Comparison of ENCODE assay signal across 8 mouse cellular contexts in the genomic region with DNA sequence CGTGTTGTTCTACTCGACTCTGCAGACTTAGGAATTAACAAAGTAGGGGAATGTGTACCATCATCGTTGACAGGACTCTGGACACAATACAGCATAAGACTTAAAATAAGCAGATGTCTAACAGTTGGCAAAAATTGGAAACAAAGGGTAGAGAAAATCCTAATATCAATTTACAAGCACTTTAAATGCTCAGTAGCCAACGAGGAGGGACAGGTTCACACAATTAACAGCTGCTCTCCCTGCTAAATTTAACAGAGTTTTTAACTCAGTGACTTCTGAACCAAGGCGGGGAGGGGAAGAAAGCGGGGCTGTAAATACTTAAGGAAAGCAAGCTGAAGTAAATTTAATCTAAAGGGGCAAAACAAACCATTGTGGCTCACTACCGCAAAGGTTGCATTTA. TPM values are rescaled to one million over a fixed set of nuclear protein-coding genes. Genes with fewer than 3 reads are reported as not detected.
DNase-seq lines count a peak whose midpoint lies in the region; ATAC-seq and TF ChIP-seq lines count a peak whose summit lies in the region.

No protein-coding gene starts in this region.

- no peaks in the 10 kb centered on the region for H3K9me3 ChIP-seq in lung, embryonic 14.5 days (ENCODE audit: low read depth, low read length)
- no peaks in the 10 kb centered on the region for H3K9me3 ChIP-seq in forebrain, embryonic 11.5 days (ENCODE audit: control insufficient read depth, low read length)
- no peaks in the 10 kb centered on the region for H3K9me3 ChIP-seq in limb, embryonic 12.5 days

- H3K27ac ChIP-seq in lung, embryonic 14.5 days (ENCODE audit: low read depth): no peak overlapping the region
- H3K27ac ChIP-seq in forebrain, embryonic 11.5 days (ENCODE audit: low read depth, low read length): no peak overlapping the region
- H3K27ac ChIP-seq in limb, embryonic 12.5 days: peak overlapping the region; percentile 94; the same call in 1 of the 2 replicates
- H3K27ac ChIP-seq in small intestine, adult 2 months (ENCODE audit: insufficient read depth, low read depth, low read length): peak overlapping the region; percentile 12; the same call in 1 of the 2 replicates

- H3K4me2 ChIP-seq in lung, embryonic 14.5 days: peak overlapping the region; percentile 86
- H3K4me2 ChIP-seq in forebrain, embryonic 11.5 days (ENCODE audit: low read depth, low read length, severe bottlenecking): peak overlapping the region; percentile 92
- H3K4me2 ChIP-seq in limb, embryonic 12.5 days: peak overlapping the region; percentile 84

- no peaks in the 10 kb centered on the region for H3K4me1 ChIP-seq in lung, embryonic 14.5 days (ENCODE audit: insufficient read depth)
- H3K4me1 ChIP-seq in forebrain, embryonic 11.5 days (replicated peaks; ENCODE audit: control insufficient read depth, insufficient read depth, low read length): peaks cover 2% of the 10 kb centered on the region; the same call in 1 of the 2 replicates
- peaks cover 32% of the 10 kb centered on the region for H3K4me1 ChIP-seq in limb, embryonic 12.5 days (replicated peaks)
- H3K4me1 ChIP-seq in small intestine, adult 2 months (ENCODE audit: control insufficient read depth, insufficient read depth, insufficient read length, low read length): peaks cover 10% of the 10 kb centered on the region

- H3K27me3 ChIP-seq in lung, embryonic 14.5 days (ENCODE audit: insufficient read depth, low read length): no peaks in the 10 kb centered on the region
- no peaks in the 10 kb centered on the region for H3K27me3 ChIP-seq in forebrain, embryonic 11.5 days (ENCODE audit: control insufficient read depth, insufficient read depth, low read length)
- peaks cover 5% of the 10 kb centered on the region; the same call in 1 of the 2 replicates for H3K27me3 ChIP-seq in limb, embryonic 12.5 days
- no peaks in the 10 kb centered on the region for H3K27me3 ChIP-seq in small intestine, adult 2 months (ENCODE audit: control insufficient read depth, insufficient read depth, low read length)

- H3K4me3 ChIP-seq in lung, embryonic 14.5 days (ENCODE audit: low read depth, low read length): peak overlapping the region; percentile 81
- H3K4me3 ChIP-seq in forebrain, embryonic 11.5 days (ENCODE audit: low read depth, low read length): peak overlapping the region; percentile 81
- H3K4me3 ChIP-seq in limb, embryonic 12.5 days (replicated peaks): peak overlapping the region; percentile 81
- no peak overlapping the region for H3K4me3 ChIP-seq in small intestine, adult 2 months (ENCODE audit: low read depth, low read length)

- DNase-seq in lung, embryonic 14.5 days: no peak
- DNase-seq in lung, postnatal 4 days: no peak
- DNase-seq in forebrain, embryonic 11.5 days (ENCODE audit: low spot score): no peak
- DNase-seq in layer of hippocampus, adult 18-20 months (ENCODE audit: low spot score in 2 of 2): no peak
- DNase-seq in T-cell, adult 2 months (ENCODE audit: low spot score): no peak
- no peak for DNase-seq in cerebellum, adult 18-20 months

- no peak for ATAC-seq in lung, embryonic 14.5 days (ENCODE audit: insufficient read depth)
- ATAC-seq in forebrain, embryonic 11.5 days (replicated peaks; ENCODE audit: low FRiP score): no peak
- no peak for ATAC-seq in limb, embryonic 12.5 days (ENCODE audit: insufficient number of reproducible peaks, insufficient read depth, low FRiP score, low TSS enrichment, low read depth)

- no peak for TF ChIP-seq CTCF in lung, embryonic 14.5 days (IDR thresholded peaks at IDR 0.05; ENCODE audit: low read depth)
- no peak for TF ChIP-seq CTCF in small intestine, adult 2 months (IDR thresholded peaks at IDR 0.05; ENCODE audit: extremely low read depth, insufficient read length, insufficient replicate concordance, low read depth, low read length)

- TF ChIP-seq POLR2A in small intestine, adult 2 months (IDR thresholded peaks at IDR 0.05; ENCODE audit: low read depth, low read length): no peak

- 0 out of 2 replicates have a peak overlapping the region, but pooled peaks have one; percentile 82 for H3K9ac ChIP-seq in lung, embryonic 14.5 days
- H3K9ac ChIP-seq in forebrain, embryonic 11.5 days (ENCODE audit: low read length): peak overlapping the region; percentile 88
- peak overlapping the region; percentile 89; the same call in 1 of the 2 replicates for H3K9ac ChIP-seq in limb, embryonic 12.5 days (replicated peaks)

- 49% methylated on average over 7 of the region's 7 CpGs for WGBS in lung, embryonic 14.5 days
- 55% methylated on average over 7 of the region's 7 CpGs for WGBS in forebrain, embryonic 11.5 days
- whole genome bisulfite sequencing in limb, embryonic 12.5 days: 28% methylated on average over 7 of the region's 7 CpGs
- WGBS in small intestine, adult 2 months: 67% methylated on average over 7 of the region's 7 CpGs

- H3K36me3 ChIP-seq in lung, embryonic 14.5 days (ENCODE audit: insufficient read depth): no peaks in the 10 kb centered on the region
- no peaks in the 10 kb centered on the region for H3K36me3 ChIP-seq in forebrain, embryonic 11.5 days (ENCODE audit: control insufficient read depth, insufficient read depth, low read length)
- no peaks in the 10 kb centered on the region for H3K36me3 ChIP-seq in limb, embryonic 12.5 days
- no peaks in the 10 kb centered on the region for H3K36me3 ChIP-seq in small intestine, adult 2 months (ENCODE audit: control insufficient read depth, insufficient read depth, low read length)

RNA-seq across cellular contexts. Expression of gene Ankrd44, which starts 1.4 kb away (rescaled TPM):
- polyA plus RNA-seq in lung, embryonic 14.5 days (2014; fragmentation: Nextera tagmentation; extraction: Ambion mirVana): 18.3 and 22.2 TPM in 2 replicates
- polyA plus RNA-seq in forebrain, embryonic 11.5 days (2014; fragmentation: Nextera tagmentation; extraction: Ambion mirVana): 19.1 and 19.3 TPM in 2 replicates
- polyA plus RNA-seq in limb, embryonic 12.5 days (2016; fragmentation: Nextera tagmentation; extraction: Ambion mirVana): 21.6 and 22.2 TPM in 2 replicates
- 3.7 and 4.2 TPM in 2 replicates for polyA plus RNA-seq in small intestine, adult 2 months (2012; rRNA removed)
- total RNA-seq in layer of hippocampus, adult 18-20 months (2021): 10 to 100 TPM; 11.1 to 12.6 TPM

Comparison
In these comparisons a context has a peak if more than half of its experiments do, and no peak if none do; other contexts are left out.
1. H3K27ac ChIP-seq: peak in limb, embryonic 12.5 days (single experiment) and small intestine, adult 2 months (single experiment); none in lung, embryonic 14.5 days (single experiment) and forebrain, embryonic 11.5 days (single experiment).
2. Peak in every context shown above with its lines, with median percentiles within 50 percentile points of each other: H3K4me2 ChIP-seq and H3K9ac ChIP-seq.